Mouse (Mus musculus) testis, adult 2 months (tissue): ENCODE data around the gene Cnga3. TPM values are rescaled to one million over a fixed set of nuclear protein-coding genes. Genes with fewer than 3 reads are reported as not detected.

Experiments used
- H3K27ac ChIP-seq: fragments of 200-500 bp; 2 replicates; pipeline ENCODE4 v1.5.1; 2012; ENCODE audit warnings: low read depth, low read length; ENCODE audit not compliant: control insufficient read depth, insufficient read depth
- H3K27me3 ChIP-seq: fragments of 200-500 bp; 2 replicates; pipeline ENCODE4 v1.6.1; 2012; ENCODE audit warnings: mild to moderate bottlenecking, low read length, moderate library complexity; ENCODE audit not compliant: control insufficient read depth, insufficient read depth
- H3K36me3 ChIP-seq: fragments of 200-500 bp; 2 replicates; pipeline ENCODE4 v1.6.1; 2012; ENCODE audit warnings: mild to moderate bottlenecking, low read length; ENCODE audit not compliant: control insufficient read depth, insufficient read depth
- H3K4me1 ChIP-seq: fragments of 200-500 bp; 2 replicates; pipeline ENCODE4 v1.6.1; 2012; ENCODE audit warnings: low read length; ENCODE audit not compliant: control insufficient read depth, insufficient read depth
- H3K4me3 ChIP-seq: fragments of 200-500 bp; 2 replicates; pipeline ENCODE4 v1.5.1; 2012; ENCODE audit warnings: low read depth, mild to moderate bottlenecking, low read length, moderate library complexity, mixed read lengths; ENCODE audit not compliant: control insufficient read depth
- CTCF ChIP-seq: fragments of 200-500 bp; IDR thresholded peaks from 2 replicates; pipeline ENCODE4 v1.5.1; 2012; ENCODE audit warnings: low read depth, mild to moderate bottlenecking, inconsistent platforms, low read length, moderate library complexity; ENCODE audit not compliant: control insufficient read depth, insufficient read depth, insufficient replicate concordance
- POLR2A ChIP-seq: fragments of 200-500 bp; IDR thresholded peaks from 2 replicates; pipeline ENCODE4 v1.6.1; 2012; ENCODE audit warnings: low read depth, mild to moderate bottlenecking, inconsistent platforms, low read length, moderate library complexity; ENCODE audit not compliant: control insufficient read depth
- polyA plus RNA-seq: library from polyadenylated mRNA; depleted of rRNA; stranded (reverse); fragments of >200 nt; gene quantifications from 2 replicates; pipeline ENCODE4 v1.2.3, GENCODE M21; 2012; rRNA removed

Gene Cnga3
- 0.62 and 1.6 TPM in 2 replicates for polyA plus RNA-seq

- H3K4me3 ChIP-seq = no peak within 1 kb of the TSS
- no peaks in the 10 kb centered on the region for H3K27me3 ChIP-seq
- TF ChIP-seq CTCF = no peak
- no peak for TF ChIP-seq POLR2A
- H3K27ac ChIP-seq = no peak within 1 kb of the TSS
- H3K4me1 ChIP-seq = no peaks in the 10 kb centered on the region; the same call in 1 of the 2 replicates
- H3K36me3 ChIP-seq = no peaks in the 10 kb centered on the region
Observed at GRCm38 (mm10) chr1:37214144-37214543, at the start of gene Cnga3. Cnga3 (plus strand) TSS chr1:37214434.

DNA sequence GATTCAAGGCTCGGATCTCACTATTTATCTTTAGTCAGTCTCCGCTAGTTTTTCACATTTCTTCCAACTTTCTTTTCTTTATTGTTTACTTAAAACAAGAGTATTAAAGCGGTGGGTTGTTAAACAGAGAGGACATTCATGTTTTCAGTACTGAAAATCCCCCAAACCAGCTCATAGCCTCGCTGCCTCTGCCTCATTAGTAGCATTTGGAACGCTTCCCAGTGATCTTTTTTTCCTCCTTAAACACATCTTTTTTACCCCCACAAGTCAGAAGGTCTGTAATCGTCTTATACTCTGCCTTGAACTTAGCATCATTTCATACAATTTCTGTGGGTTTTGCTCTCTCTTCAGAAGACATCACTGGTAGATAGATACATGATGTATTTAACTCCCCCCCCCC lies 48.2 kb upstream of the Cnga3 start:
- TF ChIP-seq POLR2A (no peak), CTCF (no peak)
- H3K27me3 ChIP-seq = no peaks in the 10 kb centered on the region
- no peak overlapping the region for H3K27ac ChIP-seq
- no peaks in the 10 kb centered on the region for H3K36me3 ChIP-seq
- H3K4me3 ChIP-seq = no peak overlapping the region
- no peaks in the 10 kb centered on the region for H3K4me1 ChIP-seq

- Histone ChIP-seq H3K36me3 (no peaks in the 10 kb centered on the region), H3K27ac (no peak overlapping the region), H3K4me3 (no peak overlapping the region), H3K27me3 (no peaks in the 10 kb centered on the region), H3K4me1 (no peaks in the 10 kb centered on the region)
- TF ChIP-seq POLR2A (no peak), CTCF (no peak)
Observed at GRCm38 (mm10) chr1:37167918-37168317, 46.3 kb upstream of the Cnga3 start.

GRCm38 (mm10) chr1:37177874-37178273 lies 36.4 kb upstream of the Cnga3 start:
- Histone ChIP-seq H3K4me3 (no peak overlapping the region), H3K36me3 (no peaks in the 10 kb centered on the region), H3K27ac (no peak overlapping the region), H3K27me3 (no peaks in the 10 kb centered on the region), H3K4me1 (no peaks in the 10 kb centered on the region)
- TF ChIP-seq POLR2A (no peak), CTCF (no peak)

DNA sequence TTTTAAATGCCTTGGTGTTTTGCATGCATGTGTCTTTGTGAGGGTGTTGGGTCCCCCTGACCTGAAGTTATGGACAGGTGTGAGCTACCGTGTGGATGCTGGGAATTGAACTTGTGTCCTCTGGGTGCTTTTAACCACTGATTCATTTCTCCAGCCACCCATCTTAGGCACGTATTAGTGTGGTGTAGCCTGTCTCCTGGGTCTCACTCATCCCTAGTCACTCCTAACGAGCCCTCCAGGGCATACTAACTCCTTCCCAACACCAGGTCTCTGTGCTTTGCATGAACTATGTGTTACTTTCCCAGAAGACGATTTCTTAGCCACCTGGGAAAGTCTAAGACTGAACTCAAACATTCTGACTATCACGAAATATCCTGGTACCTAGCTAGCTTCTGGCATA lies 34.4 kb upstream of the Cnga3 start:
- Histone ChIP-seq H3K4me1 (no peaks in the 10 kb centered on the region), H3K36me3 (no peaks in the 10 kb centered on the region), H3K27ac (no peak overlapping the region), H3K27me3 (no peaks in the 10 kb centered on the region), H3K4me3 (no peak overlapping the region)
- TF ChIP-seq CTCF (no peak), POLR2A (no peak)

DNA sequence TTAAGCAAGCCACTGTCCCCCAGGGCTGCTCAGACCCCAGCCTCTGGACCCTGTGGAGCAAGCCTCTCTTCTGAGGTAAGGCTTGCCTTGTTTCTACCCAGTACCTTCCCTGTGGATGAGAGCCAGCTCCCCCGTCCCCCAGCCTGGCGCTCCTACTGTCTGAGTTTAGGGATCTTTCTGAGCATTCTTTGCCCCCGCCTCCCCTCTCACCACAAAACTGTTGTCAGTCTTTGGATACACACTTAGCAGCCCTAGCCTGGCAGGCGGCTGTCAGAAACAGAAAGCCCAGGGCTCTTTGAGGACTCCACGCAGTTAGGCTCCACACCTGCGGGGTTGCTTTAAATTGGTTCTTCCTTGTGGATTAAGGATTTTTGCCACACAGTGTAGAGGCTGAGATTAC lies 27.2 kb upstream of the Cnga3 start:
- Histone ChIP-seq H3K27ac (no peak overlapping the region), H3K27me3 (no peaks in the 10 kb centered on the region), H3K4me3 (no peak overlapping the region), H3K36me3 (no peaks in the 10 kb centered on the region), H3K4me1 (no peaks in the 10 kb centered on the region; the same call in 1 of the 2 replicates)
- TF ChIP-seq CTCF = no peak
- no peak for TF ChIP-seq POLR2A

DNA sequence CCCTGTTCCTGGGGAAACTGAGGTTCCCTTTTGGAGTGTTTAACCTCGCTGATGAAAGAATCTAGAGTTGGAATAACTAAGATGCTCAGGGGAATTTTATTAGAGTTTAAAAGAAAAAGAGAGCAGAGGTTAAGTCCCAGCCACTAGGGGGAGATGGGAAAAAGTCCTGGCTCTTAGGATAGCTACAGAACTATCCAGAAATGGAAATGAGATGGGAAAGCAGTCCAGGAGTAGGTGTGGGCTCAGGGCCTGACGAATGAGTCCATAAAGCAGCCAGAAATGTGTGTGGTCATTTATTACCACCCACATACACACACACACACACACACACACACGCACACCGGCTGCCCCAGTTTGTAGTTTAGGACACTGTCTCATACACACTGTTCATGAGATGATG lies 19.6 kb upstream of the Cnga3 start:
- no peak for TF ChIP-seq CTCF
- Histone ChIP-seq H3K4me3 (no peak overlapping the region), H3K36me3 (no peaks in the 10 kb centered on the region), H3K27ac (no peak overlapping the region), H3K4me1 (peaks cover 7% of the 10 kb centered on the region), H3K27me3 (no peaks in the 10 kb centered on the region)

- H3K4me1 ChIP-seq = peaks cover 7% of the 10 kb centered on the region
- TF ChIP-seq CTCF (no peak), POLR2A (no peak)
- no peaks in the 10 kb centered on the region for H3K36me3 ChIP-seq
- H3K27me3 ChIP-seq = no peaks in the 10 kb centered on the region
- no peak overlapping the region for H3K27ac ChIP-seq
- no peak overlapping the region for H3K4me3 ChIP-seq
Observed at GRCm38 (mm10) chr1:37201406-37201805, 12.8 kb upstream of the Cnga3 start.
